Mouse (Mus musculus) effector memory CD4-positive, alpha-beta T cell, adult 5 months (primary cell): ENCODE measurements around the gene Cbll1. TPM values are rescaled to one million over a fixed set of nuclear protein-coding genes. Genes with fewer than 3 reads are reported as not detected.

Experiments
- polyA plus RNA-seq: library from polyadenylated mRNA; unstranded; fragments of 100-300 nt; shearing (Covaris generic); gene quantifications from one replicate; pipeline ENCODE4 v1.2.1, GENCODE M21; 2017

Cbll1 gene
- polyA plus RNA-seq, result 34.7 TPM

GRCm38 (mm10) chr12:31499314-31500131, at the start of gene Cbll1:
Gene Cbll1 (minus strand): TSS chr12:31499616.

Other genes starting within 250 kb of the Cbll1 start
- gene Lamb1, start 234.4 kb downstream of the Cbll1 start, polyA plus RNA-seq, result not detected
- gene Dld, start 148.2 kb downstream of the Cbll1 start, polyA plus RNA-seq, result 78.8 TPM
- gene Slc26a3, start 108.7 kb downstream of the Cbll1 start, polyA plus RNA-seq, result 0.22 TPM
- 0.16 TPM for gene Slc26a4, start 60.4 kb upstream of the Cbll1 start, polyA plus RNA-seq
- 39.3 TPM for gene Bcap29, start 135.0 kb upstream of the Cbll1 start, polyA plus RNA-seq
- 8.9 TPM for gene Dus4l, start 155.2 kb upstream of the Cbll1 start, polyA plus RNA-seq
- gene Cog5, start 155.3 kb upstream of the Cbll1 start, polyA plus RNA-seq, result 42.7 TPM
- 0.47 TPM for gene Gpr22, start 214.3 kb upstream of the Cbll1 start, polyA plus RNA-seq